Mouse (Mus musculus): ENCODE measurements at regions not wholly inside any gene's neighbourhood (a gene's known extent, or its start where the extent isn't known, plus 50 kb on each side); places are given as distances from the start of the nearest gene placed in this dataset.

GRCm38 (mm10) chr3:41132889-41133288 lies 50.0 kb upstream of the Pgrmc2 start:
- no peak for DNase-seq (ENCODE audit: low read depth)
